Mouse (Mus musculus): Measurements from ENCODE around the gene Apoa2.

GRCm38 (mm10) chr1:171223168-171223567 lies 1.7 kb upstream of the Apoa2 start:
- TF ChIP-seq CTCF (IDR thresholded peaks at IDR 0.05; ENCODE audit: low read depth), result no peak
- no peak for TF ChIP-seq EP300 (IDR thresholded peaks at IDR 0.05; ENCODE audit: low read depth)
